Mouse (Mus musculus) cortical plate, adult 2 months (tissue): ENCODE results near the gene 1700001F09Rik.
"Not testable (repeated sequence)": the region's sequence is repeated elsewhere in the genome, so short reads cannot be mapped to it uniquely, and the experiment has no call there.

Source experiments
- CTCF ChIP-seq: fragments of 200-500 bp; IDR thresholded peaks from 2 replicates; pipeline ENCODE4 v1.5.1; 2011; ENCODE audit warnings: mild to moderate bottlenecking, control low read depth, low read length; ENCODE audit not compliant: insufficient read depth; ENCODE audit errors: extremely low read depth
- POLR2A ChIP-seq: fragments of 200-500 bp; IDR thresholded peaks from 2 replicates; pipeline ENCODE4 v1.6.1; 2011; ENCODE audit warnings: mild to moderate bottlenecking, low read length, control low read depth; ENCODE audit not compliant: insufficient read depth; ENCODE audit errors: extremely low read depth

- TF ChIP-seq POLR2A, CTCF: not testable (repeated sequence)
Measured at GRCm38 (mm10) chr14:43328603-43329002, 19.0 kb downstream of the 1700001F09Rik start.
